Mouse (Mus musculus) liver, embryonic 15.5 days (tissue): ENCODE results near the gene Zdhhc12. TPM values are rescaled to one million over a fixed set of nuclear protein-coding genes. Genes with fewer than 3 reads are reported as not detected.

Experiments used
- ATAC-seq: fragments of 200-750 bp; cut with Nextera tagmentation; 2 replicates; pipeline ENCODE4 v1.8.0; 2017; ENCODE audit warnings: moderate number of reproducible peaks, mild to moderate bottlenecking, moderate library complexity; ENCODE audit not compliant: insufficient read depth
- H3K27ac ChIP-seq: fragments of 300-500 bp; sonication (generic); replicated peaks from 2 replicates; pipeline ENCODE4 v1.5.1; 2015; ENCODE audit warnings: mild to moderate bottlenecking, inconsistent platforms
- H3K27me3 ChIP-seq: fragments of 300-500 bp; sonication (generic); 2 replicates; pipeline ENCODE4 v1.6.1; 2015; ENCODE audit warnings: mild to moderate bottlenecking, inconsistent platforms
- H3K36me3 ChIP-seq: fragments of 300-500 bp; sonication (generic); replicated peaks from 2 replicates; pipeline ENCODE4 v1.6.1; 2015; ENCODE audit warnings: moderate library complexity, mild to moderate bottlenecking, inconsistent platforms
- H3K4me1 ChIP-seq: fragments of 300-500 bp; sonication (generic); replicated peaks from 2 replicates; pipeline ENCODE4 v1.6.1; 2015; ENCODE audit warnings: inconsistent platforms
- H3K4me2 ChIP-seq: fragments of 300-500 bp; sonication (generic); 2 replicates; pipeline ENCODE4 v1.6.1; 2015; ENCODE audit warnings: moderate library complexity, mild to moderate bottlenecking, inconsistent platforms
- H3K4me3 ChIP-seq: fragments of 300-500 bp; sonication (generic); replicated peaks from 2 replicates; pipeline ENCODE4 v1.5.1; 2015; ENCODE audit warnings: mild to moderate bottlenecking, inconsistent platforms
- H3K9ac ChIP-seq: fragments of 300-500 bp; sonication (generic); 2 replicates; pipeline ENCODE4 v1.6.1; 2015; ENCODE audit warnings: moderate library complexity, mild to moderate bottlenecking, inconsistent platforms
- H3K9me3 ChIP-seq: fragments of 300-500 bp; sonication (generic); replicated peaks from 2 replicates; pipeline ENCODE4 v1.6.1; 2016; ENCODE audit warnings: inconsistent platforms
- WGBS: fragments of 180-500 bp; shearing (Covaris S2); methylation state at CpG from one replicate; pipeline ENCODE4 v1.1.7; 2015; ENCODE audit warnings: mixed read lengths; ENCODE audit not compliant: insufficient replicate concordance; 5-methylcytosine and 5-hydroxymethylcytosine counted together
- polyA plus RNA-seq: library from polyadenylated mRNA; unstranded; fragments of >200 nt; fragmentation: Nextera tagmentation; extraction: Ambion mirVana; gene quantifications from 2 replicates; pipeline ENCODE4 v1.2.1, GENCODE M21; 2015

The Zdhhc12 gene
- polyA plus RNA-seq, 1 experiment from 2014 or later: 20.6 TPM

- no peak overlapping the region for H3K27ac ChIP-seq
- no peaks in the 10 kb centered on the region for H3K9me3 ChIP-seq
- 62% methylated on average over 2 of the region's 2 CpGs for WGBS
- H3K4me1 ChIP-seq: peaks cover 51% of the 10 kb centered on the region
- no peaks in the 10 kb centered on the region for H3K27me3 ChIP-seq
- H3K4me2 ChIP-seq: no peak overlapping the region
- peaks cover 11% of the 10 kb centered on the region; the same call in 1 of the 2 replicates for H3K36me3 ChIP-seq
- no peak overlapping the region for H3K9ac ChIP-seq
- H3K4me3 ChIP-seq: no peak overlapping the region
- no peak for ATAC-seq
Measured at GRCm38 (mm10) chr2:30095882-30096527, 2.6 kb upstream of the Zdhhc12 start.

- WGBS: 1% methylated on average over 13 of the region's 13 CpGs
- peaks cover 17% of the 10 kb centered on the region for H3K36me3 ChIP-seq
- no peaks in the 10 kb centered on the region for H3K27me3 ChIP-seq
- peak overlapping the region; percentile 93 for H3K4me3 ChIP-seq
- peak overlapping the region; percentile 90 for H3K4me2 ChIP-seq
- peak overlapping the region; percentile 72 for H3K27ac ChIP-seq
- H3K4me1 ChIP-seq: peaks cover 40% of the 10 kb centered on the region
- H3K9me3 ChIP-seq: no peaks in the 10 kb centered on the region
- ATAC-seq: no peak; the same call in 1 of the 2 replicates
- peak overlapping the region; percentile 56 for H3K9ac ChIP-seq
Measured at GRCm38 (mm10) chr2:30094208-30094588, 750 bp upstream of the Zdhhc12 start.

DNA sequence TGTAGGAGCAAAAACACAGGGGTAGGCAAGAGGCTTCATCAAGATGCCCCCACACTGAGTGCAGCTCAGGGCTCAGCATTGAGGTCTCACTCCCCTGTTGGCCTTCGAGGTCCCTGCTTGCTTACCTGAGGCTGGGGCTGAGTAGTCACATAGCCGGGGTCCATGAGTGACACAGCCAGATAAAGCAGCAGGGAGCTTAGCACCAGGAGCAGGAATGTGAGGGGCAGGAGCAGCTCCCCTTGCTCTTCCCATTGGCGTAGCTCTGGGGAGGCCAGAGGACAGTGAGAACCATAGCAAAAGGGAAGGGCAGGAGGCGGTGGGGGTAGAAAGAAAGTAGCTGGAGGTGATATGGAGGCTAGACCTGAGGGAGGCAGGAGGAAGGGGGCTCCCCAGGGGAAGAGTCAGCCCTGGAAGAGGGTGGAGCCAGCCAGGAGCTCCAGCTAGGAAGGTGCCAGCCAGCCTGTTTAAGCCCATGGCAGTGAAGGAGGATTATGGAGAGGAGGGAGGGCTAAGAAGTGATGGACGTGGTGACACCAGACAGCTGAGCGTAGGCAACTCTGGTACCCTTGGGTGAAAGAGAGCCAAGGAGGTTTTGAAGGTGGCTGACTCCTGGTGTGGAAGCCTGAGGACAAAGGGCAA lies 1.0 kb downstream of the Zdhhc12 start:
- H3K27ac ChIP-seq: peak overlapping the region; percentile 82
- peak overlapping the region; percentile 82 for H3K9ac ChIP-seq
- H3K4me2 ChIP-seq: peak overlapping the region; percentile 90

GRCm38 (mm10) chr2:30091521-30091920 lies 1.9 kb downstream of the Zdhhc12 start:
- peaks cover 35% of the 10 kb centered on the region for H3K4me1 ChIP-seq
- ATAC-seq: no peak
- no peak overlapping the region for H3K4me3 ChIP-seq
- H3K27ac ChIP-seq: no peak overlapping the region
- no peaks in the 10 kb centered on the region for H3K9me3 ChIP-seq
- H3K9ac ChIP-seq: no peak overlapping the region
- no peaks in the 10 kb centered on the region for H3K27me3 ChIP-seq
- H3K36me3 ChIP-seq: peaks cover 17% of the 10 kb centered on the region
- 89% methylated on average over 12 of the region's 12 CpGs for WGBS
- no peak overlapping the region for H3K4me2 ChIP-seq

More for the DNA sequence above, 1.0 kb downstream of the Zdhhc12 start:
- Histone ChIP-seq H3K4me3 (peak overlapping the region; percentile 93), H3K4me1 (peaks cover 35% of the 10 kb centered on the region), H3K9me3 (no peaks in the 10 kb centered on the region), H3K36me3 (peaks cover 17% of the 10 kb centered on the region), H3K27me3 (no peaks in the 10 kb centered on the region)
- 47% methylated on average over 6 of the region's 6 CpGs for WGBS
- no peak for ATAC-seq

DNA sequence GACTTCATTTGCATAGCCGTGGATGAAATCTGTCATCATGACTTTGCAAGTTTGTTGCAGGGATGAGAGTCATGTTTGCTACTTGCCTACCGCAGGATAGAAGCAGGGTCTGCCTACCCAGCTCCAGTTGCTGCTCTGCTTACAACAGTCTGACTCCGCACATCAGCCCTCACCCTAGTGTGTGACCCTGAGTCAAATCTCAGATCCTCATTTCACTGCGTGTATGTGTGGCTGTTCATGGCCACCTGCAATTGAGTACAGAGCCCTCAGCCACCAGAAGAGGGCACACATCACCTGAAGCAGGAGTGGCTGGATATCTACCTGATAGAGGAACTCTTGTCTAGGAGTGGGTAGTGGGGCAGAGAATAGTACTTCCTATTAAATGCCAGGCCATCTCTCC lies 6.1 kb downstream of the Zdhhc12 start:
- WGBS: 72% methylated on average over 4 of the region's 4 CpGs
- peaks cover 17% of the 10 kb centered on the region for H3K36me3 ChIP-seq
- peaks cover 10% of the 10 kb centered on the region for H3K4me1 ChIP-seq
- ATAC-seq: no peak
- H3K9me3 ChIP-seq: no peaks in the 10 kb centered on the region
- H3K27me3 ChIP-seq: no peaks in the 10 kb centered on the region
- no peak overlapping the region for H3K4me2 ChIP-seq
- no peak overlapping the region for H3K27ac ChIP-seq
- no peak overlapping the region for H3K9ac ChIP-seq
- no peak overlapping the region for H3K4me3 ChIP-seq

DNA sequence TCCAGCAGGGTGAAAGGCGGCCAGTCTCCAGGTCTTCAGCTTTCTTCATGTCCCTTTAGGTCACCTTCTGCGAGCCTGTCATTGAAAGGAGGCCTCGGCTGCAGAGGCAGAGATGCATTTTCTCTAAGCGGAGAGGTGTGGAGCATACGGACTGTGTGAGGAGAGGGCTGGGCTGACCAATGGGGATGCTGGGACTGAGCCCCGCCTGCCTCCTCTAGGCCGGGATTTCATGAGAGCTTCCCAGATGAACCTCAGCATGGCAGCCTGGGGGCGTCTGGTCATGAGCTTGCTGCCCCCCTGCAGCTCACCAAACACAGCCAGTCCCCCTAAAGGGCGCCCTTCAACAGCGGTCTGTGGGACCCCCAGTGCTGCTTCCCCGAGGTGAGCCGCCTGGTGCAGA lies 8.8 kb downstream of the Zdhhc12 start:
- no peak overlapping the region for H3K4me3 ChIP-seq
- H3K27me3 ChIP-seq: no peaks in the 10 kb centered on the region
- peaks cover 5% of the 10 kb centered on the region for H3K4me1 ChIP-seq
- no peak overlapping the region for H3K27ac ChIP-seq
- peak overlapping the region; percentile 30 for H3K4me2 ChIP-seq
- H3K9ac ChIP-seq: no peak overlapping the region
- no peaks in the 10 kb centered on the region for H3K9me3 ChIP-seq
- H3K36me3 ChIP-seq: no peaks in the 10 kb centered on the region
- 54% methylated on average over 12 of the region's 12 CpGs for WGBS
- ATAC-seq: no peak

DNA sequence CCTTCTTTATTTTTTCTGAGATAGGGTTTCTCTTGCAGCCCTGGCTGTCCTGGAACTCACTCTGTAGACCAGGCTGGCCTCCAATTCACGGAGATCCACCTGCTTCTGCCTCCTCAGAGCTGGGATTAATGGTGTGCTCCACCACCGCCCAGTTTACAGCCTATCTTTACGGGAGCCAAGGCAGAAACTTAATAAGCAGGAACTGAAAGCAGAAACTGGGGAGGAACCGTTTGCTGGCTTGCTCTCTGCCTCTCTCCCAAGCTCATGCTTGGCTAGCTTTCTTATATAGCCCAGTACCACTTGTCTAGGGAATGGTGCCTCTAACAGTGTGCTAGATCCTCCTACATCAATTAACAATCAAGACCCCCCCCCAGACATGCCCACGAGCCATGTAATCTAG lies 9.3 kb downstream of the Zdhhc12 start:
- no peaks in the 10 kb centered on the region for H3K27me3 ChIP-seq
- H3K4me1 ChIP-seq: peaks cover 5% of the 10 kb centered on the region
- H3K9me3 ChIP-seq: no peaks in the 10 kb centered on the region
- H3K4me3 ChIP-seq: no peak overlapping the region
- H3K36me3 ChIP-seq: no peaks in the 10 kb centered on the region
- peak overlapping the region; percentile 30; the same call in 1 of the 2 replicates for H3K4me2 ChIP-seq
- ATAC-seq: no peak
- H3K9ac ChIP-seq: no peak overlapping the region
- H3K27ac ChIP-seq: no peak overlapping the region
- WGBS: 44% methylated on average over 5 of the region's 5 CpGs

DNA sequence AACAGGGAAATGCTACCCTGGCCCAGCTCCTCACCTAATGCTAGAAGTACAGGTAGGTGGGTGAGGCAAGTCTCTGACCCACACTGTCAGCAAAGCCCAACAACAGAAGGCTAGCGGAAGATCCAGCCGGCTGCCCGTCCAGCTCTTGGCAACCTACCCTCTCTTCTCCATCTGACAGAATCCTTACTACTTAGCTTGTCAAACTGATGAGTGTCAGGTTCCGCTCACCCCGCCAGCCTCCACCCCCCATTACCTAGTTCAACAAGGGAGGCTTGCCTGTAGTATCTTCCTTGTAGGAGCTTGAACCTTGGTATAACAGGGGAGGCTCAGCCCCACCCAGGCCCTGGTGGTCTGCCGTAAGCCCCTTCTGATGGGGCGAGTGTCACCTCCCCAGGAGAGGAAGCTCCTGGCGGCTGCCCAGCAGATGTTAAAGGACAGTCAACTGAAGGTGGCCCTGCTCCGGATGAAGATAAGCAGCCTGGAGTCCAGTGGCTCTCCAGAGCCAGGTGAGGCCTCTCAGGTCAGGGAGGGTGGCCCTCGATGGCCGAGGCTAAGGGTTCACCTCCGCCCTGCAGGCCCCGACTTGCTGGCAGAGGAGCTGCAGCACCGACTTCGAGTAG lies 13.2 kb downstream of the Zdhhc12 start:
- ATAC-seq: no peak
- Histone ChIP-seq H3K27ac (no peak overlapping the region), H3K4me1 (peaks cover 22% of the 10 kb centered on the region), H3K9me3 (no peaks in the 10 kb centered on the region), H3K27me3 (no peaks in the 10 kb centered on the region), H3K9ac (no peak overlapping the region), H3K4me3 (no peak overlapping the region), H3K36me3 (no peaks in the 10 kb centered on the region), H3K4me2 (no peak overlapping the region)
- 80% methylated on average over 15 of the region's 15 CpGs for WGBS

DNA sequence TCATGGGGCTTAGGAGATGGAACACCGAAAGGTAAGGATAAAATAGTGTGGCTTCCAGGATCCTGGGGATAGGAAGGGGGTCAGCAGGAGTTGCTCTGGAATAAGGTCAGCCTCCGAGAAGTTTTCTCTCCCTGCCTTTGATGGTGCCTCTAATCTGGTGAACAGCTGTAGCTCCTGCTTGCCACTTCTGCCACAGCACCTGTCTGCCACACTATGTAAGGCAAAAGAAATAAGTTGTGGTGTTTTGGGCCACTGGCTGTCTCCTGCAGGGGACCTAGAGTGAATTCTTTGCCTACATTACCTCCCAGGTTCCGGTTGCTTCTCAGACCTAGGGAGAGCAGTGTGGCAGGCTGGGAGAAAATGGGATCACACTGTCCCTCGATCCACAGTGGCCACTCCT lies 14.7 kb downstream of the Zdhhc12 start:
- Histone ChIP-seq H3K9me3 (no peaks in the 10 kb centered on the region), H3K9ac (no peak overlapping the region), H3K36me3 (no peaks in the 10 kb centered on the region), H3K4me2 (peak overlapping the region; percentile 96; the same call in 1 of the 2 replicates), H3K27me3 (no peaks in the 10 kb centered on the region), H3K4me1 (peaks cover 17% of the 10 kb centered on the region), H3K4me3 (no peak overlapping the region), H3K27ac (peak overlapping the region; percentile 64; the same call in 1 of the 2 replicates)
- 68% methylated on average over 4 of the region's 4 CpGs for WGBS
- ATAC-seq: no peak

DNA sequence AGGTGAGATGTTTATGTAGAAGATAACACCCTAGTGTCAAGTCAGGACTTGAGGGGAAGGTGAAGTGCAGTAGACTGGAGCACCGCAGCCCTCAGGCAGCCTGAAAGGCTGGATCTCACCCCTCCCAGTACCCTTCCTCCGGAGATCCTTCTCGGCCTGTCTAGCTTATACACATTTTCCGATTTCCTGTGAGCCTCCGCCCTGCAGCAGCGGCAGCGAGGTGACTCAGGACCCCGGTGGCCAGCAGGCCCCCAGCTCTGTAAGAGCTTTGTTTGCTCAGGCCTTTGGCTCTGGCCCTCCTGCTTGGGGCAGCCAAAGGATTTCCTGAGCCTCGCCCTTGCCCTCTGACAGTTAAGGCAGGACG lies 15.1 kb downstream of the Zdhhc12 start:
- Histone ChIP-seq H3K9ac (peak overlapping the region; percentile 55; the same call in 1 of the 2 replicates), H3K9me3 (no peaks in the 10 kb centered on the region), H3K36me3 (0 out of 2 replicates have a peak, but pooled peaks cover 3% of the 10 kb centered on the region), H3K4me2 (peak overlapping the region; percentile 96), H3K27ac (peak overlapping the region; percentile 64), H3K27me3 (no peaks in the 10 kb centered on the region), H3K4me1 (peaks cover 21% of the 10 kb centered on the region), H3K4me3 (peak overlapping the region; percentile 66)
- 7% methylated on average over 10 of the region's 10 CpGs for WGBS
- ATAC-seq: 0 out of 2 replicates have a peak, but pooled peaks have one; percentile 4
